Mouse (Mus musculus): ENCODE measurements around the gene Eif2ak3. TPM values are rescaled to one million over a fixed set of nuclear protein-coding genes. Genes with fewer than 3 reads are reported as not detected.
"Not testable (repeated sequence)": the region's sequence is repeated elsewhere in the genome, so short reads cannot be mapped to it uniquely, and the experiment has no call there.

The Eif2ak3 gene
- polyA plus RNA-seq, 1 experiment from 2014 or later: 12.6 TPM

GRCm38 (mm10) chr6:70813921-70814628 lies 30.2 kb upstream of the Eif2ak3 start:
- H3K4me1 ChIP-seq: no peaks in the 10 kb centered on the region
- no peak for ATAC-seq
- no peaks in the 10 kb centered on the region for H3K9me3 ChIP-seq (replicated peaks)
- H3K36me3 ChIP-seq (ENCODE audit: poor library complexity, severe bottlenecking): no peaks in the 10 kb centered on the region
- no peak overlapping the region for H3K4me2 ChIP-seq
- no peak overlapping the region for H3K27ac ChIP-seq
- 90% methylated on average over 18 of the region's 18 CpGs for WGBS
- H3K27me3 ChIP-seq: no peaks in the 10 kb centered on the region
- no peak overlapping the region for H3K9ac ChIP-seq
- H3K4me3 ChIP-seq: no peak overlapping the region

- H3K4me1 ChIP-seq: no peaks in the 10 kb centered on the region
- H3K4me3 ChIP-seq: no peak overlapping the region
- no peak overlapping the region for H3K4me2 ChIP-seq
- ATAC-seq: no peak
- H3K9me3 ChIP-seq (replicated peaks): no peaks in the 10 kb centered on the region
- H3K27me3 ChIP-seq: no peaks in the 10 kb centered on the region
- 88% methylated on average over 4 of the region's 4 CpGs for WGBS
- H3K27ac ChIP-seq: no peak overlapping the region
- no peaks in the 10 kb centered on the region for H3K36me3 ChIP-seq (ENCODE audit: poor library complexity, severe bottlenecking)
- no peak overlapping the region for H3K9ac ChIP-seq
Observed at GRCm38 (mm10) chr6:70814629-70814950, 29.7 kb upstream of the Eif2ak3 start.

GRCm38 (mm10) chr6:70815471-70815870 lies 28.8 kb upstream of the Eif2ak3 start:
- no peaks in the 10 kb centered on the region for H3K4me1 ChIP-seq
- no peak overlapping the region for H3K4me3 ChIP-seq
- ATAC-seq: no peak
- no peaks in the 10 kb centered on the region for H3K27me3 ChIP-seq
- no peak overlapping the region for H3K9ac ChIP-seq
- no peak overlapping the region for H3K27ac ChIP-seq
- H3K9me3 ChIP-seq (replicated peaks): no peaks in the 10 kb centered on the region
- no peak overlapping the region for H3K4me2 ChIP-seq
- H3K36me3 ChIP-seq (ENCODE audit: poor library complexity, severe bottlenecking): no peaks in the 10 kb centered on the region
- WGBS: 85% methylated on average over 8 of the region's 8 CpGs

- H3K36me3 ChIP-seq (ENCODE audit: poor library complexity, severe bottlenecking): no peaks in the 10 kb centered on the region
- WGBS: 70% methylated on average over 2 of the region's 2 CpGs
Observed at GRCm38 (mm10) chr6:70821566-70821965, 22.7 kb upstream of the Eif2ak3 start.

GRCm38 (mm10) chr6:70822386-70822910 lies 21.9 kb upstream of the Eif2ak3 start:
- no peak overlapping the region for H3K9ac ChIP-seq
- no peak for ATAC-seq
- H3K4me3 ChIP-seq: no peak overlapping the region
- WGBS: 73% methylated on average over 5 of the region's 5 CpGs
- no peaks in the 10 kb centered on the region for H3K36me3 ChIP-seq (ENCODE audit: poor library complexity, severe bottlenecking)
- peaks cover 6% of the 10 kb centered on the region for H3K4me1 ChIP-seq
- no peaks in the 10 kb centered on the region for H3K9me3 ChIP-seq (replicated peaks)
- H3K4me2 ChIP-seq: no peak overlapping the region
- H3K27me3 ChIP-seq: no peaks in the 10 kb centered on the region
- no peak overlapping the region for H3K27ac ChIP-seq

More at GRCm38 (mm10) chr6:70821566-70821965, 22.7 kb upstream of the Eif2ak3 start:
- Histone ChIP-seq H3K9ac (no peak overlapping the region), H3K4me1 (peaks cover 6% of the 10 kb centered on the region), H3K27ac (no peak overlapping the region), H3K27me3 (no peaks in the 10 kb centered on the region), H3K4me2 (no peak overlapping the region), H3K9me3 (replicated peaks) (no peaks in the 10 kb centered on the region), H3K4me3 (no peak overlapping the region)
- no peak for ATAC-seq

- not testable (repeated sequence) for H3K4me1 ChIP-seq; H3K27me3 ChIP-seq; H3K36me3 ChIP-seq (ENCODE audit: poor library complexity, severe bottlenecking); H3K4me2 ChIP-seq; ATAC-seq; H3K9me3 ChIP-seq (replicated peaks); H3K27ac ChIP-seq; H3K9ac ChIP-seq; H3K4me3 ChIP-seq
- WGBS: 67% methylated on average over 4 of the region's 4 CpGs
Observed at GRCm38 (mm10) chr6:70823277-70823676, 21.0 kb upstream of the Eif2ak3 start.

GRCm38 (mm10) chr6:70824085-70824986 lies 20.0 kb upstream of the Eif2ak3 start:
- H3K27ac ChIP-seq: no peak overlapping the region
- 9% methylated on average over 23 of the region's 23 CpGs for WGBS

GRCm38 (mm10) chr6:70824987-70825337 lies 19.4 kb upstream of the Eif2ak3 start:
- WGBS: 55% methylated on average over 4 of the region's 4 CpGs
- H3K9me3 ChIP-seq (replicated peaks): no peaks in the 10 kb centered on the region
- no peaks in the 10 kb centered on the region for H3K27me3 ChIP-seq
- no peaks in the 10 kb centered on the region for H3K36me3 ChIP-seq (ENCODE audit: poor library complexity, severe bottlenecking)
- H3K4me2 ChIP-seq: peak overlapping the region; percentile 76
- H3K4me1 ChIP-seq: peaks cover 6% of the 10 kb centered on the region
- no peak overlapping the region for H3K27ac ChIP-seq
- peak overlapping the region; percentile 43 for H3K4me3 ChIP-seq
- no peak; the same call in 1 of the 2 replicates for ATAC-seq
- no peak overlapping the region for H3K9ac ChIP-seq

More at GRCm38 (mm10) chr6:70824085-70824986, 20.0 kb upstream of the Eif2ak3 start:
- Histone ChIP-seq H3K9me3 (replicated peaks) (no peaks in the 10 kb centered on the region), H3K36me3 (ENCODE audit: poor library complexity, severe bottlenecking) (no peaks in the 10 kb centered on the region), H3K27me3 (no peaks in the 10 kb centered on the region), H3K4me2 (peak overlapping the region; percentile 76), H3K9ac (peak overlapping the region; percentile 60), H3K4me1 (peaks cover 6% of the 10 kb centered on the region), H3K4me3 (peak overlapping the region; percentile 43)
- ATAC-seq: peak; percentile 96

GRCm38 (mm10) chr6:70829451-70829850 lies 14.9 kb upstream of the Eif2ak3 start:
- no peaks in the 10 kb centered on the region for H3K36me3 ChIP-seq (ENCODE audit: poor library complexity, severe bottlenecking)
- H3K4me1 ChIP-seq: no peaks in the 10 kb centered on the region
- no peaks in the 10 kb centered on the region for H3K9me3 ChIP-seq (replicated peaks)
- no peak for ATAC-seq
- H3K9ac ChIP-seq: no peak overlapping the region
- no peak overlapping the region for H3K27ac ChIP-seq
- H3K4me3 ChIP-seq: no peak overlapping the region
- H3K4me2 ChIP-seq: no peak overlapping the region
- H3K27me3 ChIP-seq: no peaks in the 10 kb centered on the region
- 72% methylated on average over 2 of the region's 2 CpGs for WGBS

- Histone ChIP-seq H3K4me1 (no peaks in the 10 kb centered on the region), H3K4me2 (no peak overlapping the region), H3K27me3 (no peaks in the 10 kb centered on the region), H3K4me3 (no peak overlapping the region), H3K36me3 (ENCODE audit: poor library complexity, severe bottlenecking) (no peaks in the 10 kb centered on the region), H3K27ac (no peak overlapping the region), H3K9ac (no peak overlapping the region), H3K9me3 (replicated peaks) (no peaks in the 10 kb centered on the region)
- ATAC-seq: no peak
- WGBS: 85% methylated on average over 3 of the region's 3 CpGs
Observed at GRCm38 (mm10) chr6:70830552-70830951, 13.8 kb upstream of the Eif2ak3 start.

- no peak for ATAC-seq
- Histone ChIP-seq H3K4me2 (no peak overlapping the region), H3K27ac (no peak overlapping the region), H3K9ac (no peak overlapping the region), H3K4me3 (no peak overlapping the region), H3K36me3 (ENCODE audit: poor library complexity, severe bottlenecking) (no peaks in the 10 kb centered on the region), H3K9me3 (replicated peaks) (no peaks in the 10 kb centered on the region), H3K4me1 (no peaks in the 10 kb centered on the region), H3K27me3 (no peaks in the 10 kb centered on the region)
- 87% methylated on average over 10 of the region's 10 CpGs for WGBS
Observed at GRCm38 (mm10) chr6:70831179-70831839, 13.0 kb upstream of the Eif2ak3 start.

- 98% methylated on average over 2 of the region's 2 CpGs for WGBS
- no peaks in the 10 kb centered on the region for H3K27me3 ChIP-seq
- no peaks in the 10 kb centered on the region for H3K36me3 ChIP-seq (ENCODE audit: poor library complexity, severe bottlenecking)
- H3K4me3 ChIP-seq: no peak overlapping the region
- H3K27ac ChIP-seq: no peak overlapping the region
- no peak overlapping the region for H3K4me2 ChIP-seq
- H3K4me1 ChIP-seq: no peaks in the 10 kb centered on the region
- H3K9me3 ChIP-seq (replicated peaks): no peaks in the 10 kb centered on the region
- no peak for ATAC-seq
- H3K9ac ChIP-seq: no peak overlapping the region
Observed at GRCm38 (mm10) chr6:70837297-70837696, 7.0 kb upstream of the Eif2ak3 start.
